Mouse (Mus musculus) cerebellum, postnatal 25 days (tissue): ENCODE results near the gene Vmn2r84.
"Not testable (repeated sequence)": the region's sequence is repeated elsewhere in the genome, so short reads cannot be mapped to it uniquely, and the experiment has no call there.

Source experiments
- DNase-seq, 2 experiments: peaks; one replicate each; pipeline ENCODE4 v3.0.0; 2021; ENCODE audit warnings: mixed read lengths in 2 of 2

Gene Vmn2r84

GRCm38 (mm10) chr10:130394232-130394631, at the start of gene Vmn2r84:
Vmn2r84 (minus strand) TSS chr10:130394332.
- no peak for DNase-seq

- DNase-seq: not testable (repeated sequence)
These were observed 40.2 kb upstream of the Vmn2r84 start for GRCm38 (mm10) chr10:130434185-130434898.

- DNase-seq: not testable (repeated sequence)
These were observed 35.5 kb upstream of the Vmn2r84 start, which contains the start of gene Vmn2r85 for GRCm38 (mm10) chr10:130429603-130430002. Vmn2r85 (minus strand) TSS chr10:130429703.

- DNase-seq: not testable (repeated sequence)
These were observed 28.2 kb upstream of the Vmn2r84 start for GRCm38 (mm10) chr10:130422368-130422767.

- DNase-seq: no peak
These were observed 26.3 kb upstream of the Vmn2r84 start for GRCm38 (mm10) chr10:130420401-130420800.

- not testable (repeated sequence) for DNase-seq
These were observed 25.8 kb upstream of the Vmn2r84 start for GRCm38 (mm10) chr10:130419954-130420353.

- DNase-seq: not testable (repeated sequence)
These were observed 22.2 kb upstream of the Vmn2r84 start for GRCm38 (mm10) chr10:130416352-130416751.

GRCm38 (mm10) chr10:130412167-130412698, 18.1 kb upstream of the Vmn2r84 start:
- peak in 1 of 2 experiments; percentile 3 for DNase-seq

- no peak for DNase-seq
These were observed 19.0 kb downstream of the Vmn2r84 start for GRCm38 (mm10) chr10:130375145-130375544.

GRCm38 (mm10) chr10:130372491-130373173, 21.5 kb downstream of the Vmn2r84 start:
- DNase-seq: no peak

- DNase-seq: no peak
These were observed 22.5 kb downstream of the Vmn2r84 start for GRCm38 (mm10) chr10:130371644-130372043.

- DNase-seq: no peak
These were observed 24.0 kb downstream of the Vmn2r84 start for GRCm38 (mm10) chr10:130370005-130370682.

- no peak for DNase-seq
These were observed 25.7 kb downstream of the Vmn2r84 start for GRCm38 (mm10) chr10:130368384-130368783.

GRCm38 (mm10) chr10:130364766-130365165, 29.4 kb downstream of the Vmn2r84 start:
- DNase-seq: no peak

- DNase-seq: no peak
These were observed 30.5 kb downstream of the Vmn2r84 start for GRCm38 (mm10) chr10:130363438-130364164.

- no peak for DNase-seq
These were observed 50.1 kb downstream of the Vmn2r84 start for GRCm38 (mm10) chr10:130344056-130344455.

GRCm38 (mm10) chr10:130340050-130340449, 54.1 kb downstream of the Vmn2r84 start:
- not testable (repeated sequence) for DNase-seq

GRCm38 (mm10) chr10:130337581-130337980, 56.6 kb downstream of the Vmn2r84 start:
- no peak for DNase-seq

- no peak for DNase-seq
These were observed 57.7 kb downstream of the Vmn2r84 start for GRCm38 (mm10) chr10:130336385-130336784.

- DNase-seq: no peak
These were observed 63.4 kb downstream of the Vmn2r84 start for GRCm38 (mm10) chr10:130330711-130331110.
